Mouse (Mus musculus) left cerebral cortex, postnatal 14 days (tissue): Measurements from ENCODE around the gene Fbxo10. TPM values are rescaled to one million over a fixed set of nuclear protein-coding genes. Genes with fewer than 3 reads are reported as not detected.
"Not testable (repeated sequence)": the region's sequence is repeated elsewhere in the genome, so short reads cannot be mapped to it uniquely, and the experiment has no call there.

ENCODE experiments used
- DNase-seq, 2 experiments: peaks; one replicate each; pipeline ENCODE4 v3.0.0; 2021 to 2022; ENCODE audit warnings: low spot score in 2 of 2, mixed read lengths in 1 of 2
- intact Hi-C: fragments of 180-260 bp; cut with DNase I; formaldehyde crosslinking; loops from one replicate; pipeline ENCODE4 v1.15.1; 2025
- total RNA-seq, 2 experiments: library from RNA; stranded (reverse); gene quantifications; 2 replicates each; pipeline ENCODE4 v1.2.3; 2021

Fbxo10 gene
- total RNA-seq, 2 experiments from 2014 or later = 35.5 to 38.4 TPM

DNA sequence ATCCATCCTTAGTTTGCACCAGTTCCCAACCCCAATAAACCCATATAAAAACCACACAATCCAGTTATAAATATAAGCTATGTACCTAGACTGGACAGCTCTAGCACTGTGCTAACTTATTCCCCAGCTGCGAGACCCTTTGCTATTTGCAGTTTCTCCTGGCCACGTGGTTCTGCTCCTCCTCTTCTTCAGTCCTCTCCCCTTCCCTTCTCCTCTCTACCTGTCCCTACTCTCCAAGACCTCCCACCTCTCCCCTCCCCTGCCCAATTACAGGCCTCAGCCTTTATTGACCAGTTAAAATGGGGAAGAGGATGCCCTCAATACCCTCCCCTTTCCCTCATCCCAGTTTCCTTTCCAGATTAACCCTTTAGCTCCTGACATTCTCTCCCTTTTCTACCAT is 70.9 kb downstream of the Fbxo10 start:
- intact Hi-C loops = loop anchor here (5.0 kb wide), 1 partner anchor 41 kb away; no protein-coding TSS in a partner anchor
- no peak for DNase-seq

GRCm38 (mm10) chr4:45013031-45013431 is 71.4 kb downstream of the Fbxo10 start:
- intact Hi-C loops = loop anchor here (5.0 kb wide), 1 partner anchor 41 kb away; no protein-coding TSS in a partner anchor
- no peak for DNase-seq

DNA sequence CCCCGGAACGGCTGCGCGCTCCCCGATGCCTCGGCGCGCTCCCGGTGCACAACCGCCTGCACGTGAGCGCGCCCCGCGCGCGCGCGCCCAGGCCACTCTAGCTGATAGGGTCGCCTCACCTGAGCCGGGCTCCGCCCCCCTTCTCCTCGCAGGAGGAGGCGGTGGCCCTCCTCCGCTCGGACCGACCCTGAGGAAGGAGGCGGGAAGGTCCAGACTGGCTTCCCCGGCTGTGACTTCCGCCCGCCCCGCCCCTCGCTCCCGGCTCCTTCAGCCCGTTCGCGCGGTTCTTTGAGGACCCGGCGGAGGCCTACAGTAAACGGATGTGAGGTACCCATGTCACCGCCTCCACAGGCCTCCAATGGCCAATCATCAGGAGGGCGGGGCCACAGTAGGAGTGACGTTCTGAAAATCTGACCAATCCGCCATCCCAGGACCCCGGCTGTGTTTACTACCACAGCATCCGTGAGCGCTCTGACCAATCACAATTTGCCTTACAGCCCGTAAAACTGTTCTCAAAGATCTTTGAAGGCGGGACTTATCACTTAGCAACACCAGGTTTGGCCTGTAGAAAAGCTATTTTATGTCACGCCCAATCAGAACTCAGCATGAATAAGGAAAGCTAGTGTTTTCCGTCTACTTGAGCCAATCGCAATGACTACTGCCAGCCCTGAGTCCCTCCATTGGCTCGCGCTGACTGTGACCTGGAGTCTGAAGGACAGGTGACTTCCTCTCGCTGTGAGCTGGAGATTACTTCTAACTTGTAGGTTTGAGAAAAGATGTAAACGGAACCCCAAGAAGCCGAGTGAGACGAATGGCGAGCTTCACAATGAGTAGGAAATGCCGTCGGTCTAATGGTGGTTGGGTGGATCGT is 72.1 kb downstream of the Fbxo10 start, which contains the start of gene Zbtb5:
Gene Zbtb5, minus strand, starts transcription at position 308 of the 871 bp plus-strand sequence.
- intact Hi-C loops = loop anchor here (5.0 kb wide), 1 partner anchor 40 kb away; no protein-coding TSS in a partner anchor
- peak; percentile 100 for DNase-seq

- DNase-seq = peak; percentile 42 to 46
- intact Hi-C loops = loop anchor here (5.0 kb wide), 1 partner anchor 39 kb away; no protein-coding TSS in a partner anchor
Measured at GRCm38 (mm10) chr4:45011581-45012104, 72.8 kb downstream of the Fbxo10 start.

DNA sequence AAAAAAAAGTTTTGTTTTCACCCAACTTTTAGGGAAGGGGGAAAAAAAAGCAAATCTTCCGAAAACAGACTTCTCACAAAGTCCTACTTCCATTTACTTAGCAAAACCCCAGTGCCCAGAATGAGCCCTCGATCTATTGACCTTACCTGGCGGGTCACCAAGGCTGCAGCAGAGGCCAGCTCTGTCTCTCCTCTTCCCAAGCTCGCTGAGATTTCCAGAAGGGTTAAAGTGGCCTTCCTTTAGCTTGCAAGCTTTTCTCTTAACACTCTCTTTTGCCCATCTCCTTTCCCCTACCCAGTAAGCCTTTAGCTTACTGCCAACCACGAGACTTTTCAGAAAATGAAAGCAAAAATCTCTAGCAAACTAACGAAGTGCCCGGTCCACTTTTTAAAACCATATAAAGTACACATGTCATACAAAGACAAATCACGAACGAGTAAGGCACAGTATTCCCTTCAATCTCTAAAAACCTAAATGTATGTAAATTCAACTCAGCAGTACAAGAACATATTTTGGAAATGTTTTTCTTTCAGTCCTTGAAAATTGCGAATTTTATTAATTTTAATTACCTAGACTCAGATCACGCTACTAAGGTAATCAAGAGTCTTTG is 73.5 kb downstream of the Fbxo10 start:
- DNase-seq = no peak
- intact Hi-C loops = loop anchor here (5.0 kb wide), 1 partner anchor 39 kb away; no protein-coding TSS in a partner anchor

- intact Hi-C loops = no loop called here
- DNase-seq = no peak
Measured at GRCm38 (mm10) chr4:45005452-45005851, 79.0 kb downstream of the Fbxo10 start.

GRCm38 (mm10) chr4:45000001-45000400 is 84.4 kb downstream of the Fbxo10 start:
- DNase-seq = no peak
- intact Hi-C loops = no loop called here

- intact Hi-C loops = no loop called here
- no peak for DNase-seq
Measured at GRCm38 (mm10) chr4:44998071-44998470, 86.3 kb downstream of the Fbxo10 start.

- no peak for DNase-seq
- intact Hi-C loops = no loop called here
Measured at GRCm38 (mm10) chr4:44994776-44995175, 89.6 kb downstream of the Fbxo10 start.

- intact Hi-C loops = no loop called here
- no peak for DNase-seq
Measured at GRCm38 (mm10) chr4:44993847-44994246, 90.6 kb downstream of the Fbxo10 start.

- intact Hi-C loops, DNase-seq: not testable (repeated sequence)
Measured at GRCm38 (mm10) chr4:44993179-44993578, 91.2 kb downstream of the Fbxo10 start.

- intact Hi-C loops, DNase-seq: not testable (repeated sequence)
Measured at GRCm38 (mm10) chr4:44992330-44992729, 92.1 kb downstream of the Fbxo10 start.

DNA sequence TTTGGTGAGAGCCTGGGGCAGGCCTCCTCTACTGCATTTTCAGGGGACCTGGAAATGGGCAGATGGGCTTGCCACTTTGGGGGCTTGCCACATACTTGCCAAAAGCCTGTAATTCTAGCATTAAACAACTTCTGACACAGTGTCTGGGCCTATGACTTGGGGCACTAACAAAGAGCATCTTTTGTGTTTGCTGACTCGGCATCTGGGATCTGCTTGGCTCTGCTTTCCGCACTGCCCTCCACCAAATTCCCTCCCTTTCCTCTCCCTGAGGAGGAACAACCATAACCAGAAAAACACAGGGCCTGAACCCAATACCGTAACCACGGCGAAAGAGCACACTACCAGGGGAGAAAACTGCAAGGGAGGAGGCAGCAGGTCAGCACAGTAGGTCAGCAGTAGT is 93.8 kb downstream of the Fbxo10 start:
- intact Hi-C loops = no loop called here
- no peak for DNase-seq

Other genes starting within 250 kb of the Fbxo10 start
- 10 to 100 TPM; 13.7 to 17.2 TPM for gene Grhpr, start 103.2 kb downstream of the Fbxo10 start, total RNA-seq
- gene Zbtb5, start 72.2 kb downstream of the Fbxo10 start, total RNA-seq = 10 to 100 TPM; 10.9 to 12.3 TPM
- gene Polr1e, start 66.0 kb downstream of the Fbxo10 start, total RNA-seq = 10 to 100 TPM; 16.1 to 17.5 TPM
- 10 to 100 TPM; 68.3 to 76.1 TPM for gene Tomm5, start 23.5 kb upstream of the Fbxo10 start, total RNA-seq
- 10 to 100 TPM; 12.7 to 16.1 TPM for gene Frmpd1, start 100.3 kb upstream of the Fbxo10 start, total RNA-seq
- 10 to 100 TPM; 11.4 to 16.9 TPM for gene Trmt10b, start 212.5 kb upstream of the Fbxo10 start, total RNA-seq